ENCODE assay signal across 17 mouse cellular contexts in genomic region chr12:3385271-3385670, GRCm38 (mm10). TPM values are rescaled to one million over a fixed set of nuclear protein-coding genes. Genes with fewer than 3 reads are reported as not detected.
A peak's percentile ranks its signal among the peaks of the same experiment; 100 is the strongest.
DNase-seq lines count a peak whose midpoint lies in the region; ATAC-seq and TF ChIP-seq lines count a peak whose summit lies in the region.
"Had no signal": no experiment of that assay in that cellular context is flagged by ENCODE, and none has a peak within 500 bp of the region (broad histone marks: within the 10 kb centered on the region; RNA-seq: fewer than 3 reads in every experiment).

No protein-coding gene starts in this region.

- H3K9me3 ChIP-seq in forebrain, embryonic 14.5 days (replicated peaks; ENCODE audit: control insufficient read depth, low read length): no peaks in the 10 kb centered on the region
- no peaks in the 10 kb centered on the region for H3K9me3 ChIP-seq in forebrain, embryonic 13.5 days (replicated peaks)
- H3K9me3 ChIP-seq in neural tube, embryonic 15.5 days (replicated peaks): no peaks in the 10 kb centered on the region
- H3K9me3 ChIP-seq: embryonic facial prominence, embryonic 10.5 days; forebrain, embryonic 12.5 days; neural tube, embryonic 13.5 days had no signal

- WGBS in forebrain, embryonic 14.5 days: 76% methylated on average over 6 of the region's 6 CpGs
- WGBS in forebrain, embryonic 13.5 days: 82% methylated on average over 6 of the region's 6 CpGs
- WGBS in kidney, adult 2 months: 68% methylated on average over 6 of the region's 6 CpGs
- WGBS in neural tube, embryonic 15.5 days: 78% methylated on average over 6 of the region's 6 CpGs

- H3K36me3 ChIP-seq in forebrain, embryonic 14.5 days (ENCODE audit: control insufficient read depth, insufficient read depth, low read length): peaks cover 69% of the 10 kb centered on the region
- H3K36me3 ChIP-seq in forebrain, embryonic 13.5 days (ENCODE audit: poor library complexity, severe bottlenecking): peaks cover 72% of the 10 kb centered on the region
- no peaks in the 10 kb centered on the region for H3K36me3 ChIP-seq in kidney, adult 2 months (ENCODE audit: control insufficient read depth, insufficient read depth, low read length)
- peaks cover 70% of the 10 kb centered on the region for H3K36me3 ChIP-seq in neural tube, embryonic 15.5 days

- H3K4me3 ChIP-seq in forebrain, embryonic 14.5 days (ENCODE audit: low read depth, low read length): no peak overlapping the region
- H3K4me3 ChIP-seq in forebrain, embryonic 13.5 days: no peak overlapping the region
- H3K4me3 ChIP-seq in kidney, adult 2 months (ENCODE audit: insufficient read depth, low read depth, low read length): no peak overlapping the region
- H3K4me3 ChIP-seq in neural tube, embryonic 15.5 days (replicated peaks): no peak overlapping the region
- H3K4me3 ChIP-seq: embryonic facial prominence, embryonic 10.5 days; forebrain, embryonic 12.5 days; neural tube, embryonic 13.5 days had no signal

- peaks cover 6% of the 10 kb centered on the region; the same call in 1 of the 2 replicates for H3K4me1 ChIP-seq in forebrain, embryonic 14.5 days (ENCODE audit: control insufficient read depth, insufficient read depth, low read length)
- peaks cover 15% of the 10 kb centered on the region for H3K4me1 ChIP-seq in forebrain, embryonic 13.5 days
- no peaks in the 10 kb centered on the region for H3K4me1 ChIP-seq in kidney, adult 2 months (ENCODE audit: control insufficient read depth, insufficient read depth, low read length)
- H3K4me1 ChIP-seq in neural tube, embryonic 15.5 days: peaks cover 15% of the 10 kb centered on the region
- H3K4me1 ChIP-seq: forebrain, embryonic 12.5 days had no signal

- no peak for DNase-seq in forebrain, embryonic 14.5 days (ENCODE audit: low spot score)
- peak; percentile 13 for DNase-seq in kidney, adult 2 months
- no peak for DNase-seq in kidney, adult 9 months
- no peak for DNase-seq in neural tube, embryonic 10.5 days (ENCODE audit: extremely low spot score, low spot score)
- DNase-seq in lung, adult 18-20 months: no peak
- DNase-seq: gastrocnemius, postnatal 36 days; kidney, adult 11 months; kidney, postnatal 10 days; left cerebral cortex, postnatal 4 days; liver; lung, adult 2 months; thymus, postnatal 25 days had no signal

- H3K27me3 ChIP-seq in forebrain, embryonic 14.5 days (replicated peaks; ENCODE audit: control insufficient read depth, insufficient read depth, low read length): no peaks in the 10 kb centered on the region
- no peaks in the 10 kb centered on the region for H3K27me3 ChIP-seq in forebrain, embryonic 13.5 days
- H3K27me3 ChIP-seq in kidney, adult 2 months (replicated peaks; ENCODE audit: control insufficient read depth, insufficient read depth, low read length): no peaks in the 10 kb centered on the region
- H3K27me3 ChIP-seq in neural tube, embryonic 15.5 days (replicated peaks): no peaks in the 10 kb centered on the region
- H3K27me3 ChIP-seq: forebrain, embryonic 12.5 days; neural tube, embryonic 13.5 days had no signal

- TF ChIP-seq POLR2A in kidney, adult 2 months (IDR thresholded peaks at IDR 0.05; ENCODE audit: low read depth, low read length): no peak

- no peak for TF ChIP-seq CTCF in kidney, adult 2 months (conservative IDR thresholded peaks at IDR 0.05; ENCODE audit: insufficient read depth, insufficient read length, low read depth, low read length)

- ATAC-seq in forebrain, embryonic 14.5 days: no peak
- ATAC-seq in forebrain, embryonic 13.5 days: no peak
- no peak for ATAC-seq in neural tube, embryonic 15.5 days (ENCODE audit: low FRiP score)

- no peak overlapping the region for H3K27ac ChIP-seq in forebrain, embryonic 14.5 days (ENCODE audit: low read depth, low read length)
- H3K27ac ChIP-seq in forebrain, embryonic 13.5 days: no peak overlapping the region
- H3K27ac ChIP-seq in kidney, adult 2 months (ENCODE audit: insufficient read depth, low read depth, low read length): no peak overlapping the region
- H3K27ac ChIP-seq in neural tube, embryonic 15.5 days (replicated peaks): peak overlapping the region; percentile 45; the same call in 1 of the 2 replicates

- H3K4me2 ChIP-seq in forebrain, embryonic 14.5 days (ENCODE audit: low read length): no peak overlapping the region
- no peak overlapping the region for H3K4me2 ChIP-seq in forebrain, embryonic 13.5 days
- H3K4me2 ChIP-seq in neural tube, embryonic 15.5 days: no peak overlapping the region
- H3K4me2 ChIP-seq: forebrain, embryonic 12.5 days; neural tube, embryonic 13.5 days had no signal

- H3K9ac ChIP-seq in forebrain, embryonic 14.5 days (ENCODE audit: low read length): 0 out of 2 replicates have a peak overlapping the region, but pooled peaks have one; percentile 8
- H3K9ac ChIP-seq in forebrain, embryonic 13.5 days: no peak overlapping the region
- no peak overlapping the region for H3K9ac ChIP-seq in neural tube, embryonic 15.5 days (replicated peaks)
- H3K9ac ChIP-seq: forebrain, embryonic 12.5 days; neural tube, embryonic 13.5 days had no signal

RNA-seq across cellular contexts. Expression of gene Kif3c, which starts 20.3 kb away (rescaled TPM):
- polyA plus RNA-seq in forebrain, embryonic 14.5 days (2014; fragmentation: Nextera tagmentation; extraction: Ambion mirVana): 50.8 and 78.5 TPM in 2 replicates
- 64.2 and 70.4 TPM in 2 replicates for polyA plus RNA-seq in forebrain, embryonic 13.5 days (2015; fragmentation: Nextera tagmentation; extraction: Ambion mirVana)
- polyA plus RNA-seq in kidney, adult 2 months (2012; rRNA removed): 5.7 and 7.2 TPM in 2 replicates
- 64.9 and 74.1 TPM in 2 replicates for polyA plus RNA-seq in neural tube, embryonic 15.5 days (2015; fragmentation: Nextera tagmentation; extraction: Ambion mirVana)

RNA-seq across cellular contexts. Expression of gene Asxl2, which starts 41.4 kb away (rescaled TPM):
- 8.9 and 12.2 TPM in 2 replicates for polyA plus RNA-seq in forebrain, embryonic 14.5 days (2014; fragmentation: Nextera tagmentation; extraction: Ambion mirVana)
- polyA plus RNA-seq in forebrain, embryonic 13.5 days (2015; fragmentation: Nextera tagmentation; extraction: Ambion mirVana): 17.0 and 18.1 TPM in 2 replicates
- 8.0 and 8.2 TPM in 2 replicates for polyA plus RNA-seq in kidney, adult 2 months (2012; rRNA removed)
- 10.4 and 13.6 TPM in 2 replicates for polyA plus RNA-seq in neural tube, embryonic 15.5 days (2015; fragmentation: Nextera tagmentation; extraction: Ambion mirVana)
